Mouse (Mus musculus) C2C12 (cell line): Measurements from ENCODE around the gene Clcn3.

ENCODE experiments used
- CTCF ChIP-seq: IDR thresholded peaks from one replicate; pipeline ENCODE4 v1.5.1; 2011; ENCODE audit not compliant: control insufficient read depth, insufficient read depth, insufficient read length
- MAX ChIP-seq: IDR thresholded peaks from one replicate; pipeline ENCODE4 v1.6.1; 2011; ENCODE audit warnings: mild to moderate bottlenecking, control low read depth
- USF1 ChIP-seq: IDR thresholded peaks from one replicate; pipeline ENCODE4 v1.6.1; 2011; ENCODE audit warnings: low read depth, mild to moderate bottlenecking, control low read depth, moderate library complexity

GRCm38 (mm10) chr8:60868236-60868965 lies 114.7 kb downstream of the Clcn3 start:
- TF ChIP-seq CTCF (no peak), MAX (no peak), USF1 (no peak)
